Mouse (Mus musculus): Measurements from ENCODE around the gene Pprc1. TPM values are rescaled to one million over a fixed set of nuclear protein-coding genes. Genes with fewer than 3 reads are reported as not detected.

Pprc1 gene
- polyA plus RNA-seq (2015; fragmentation: Nextera tagmentation; extraction: Ambion mirVana): 37.8 and 42.6 TPM in 2 replicates

DNA sequence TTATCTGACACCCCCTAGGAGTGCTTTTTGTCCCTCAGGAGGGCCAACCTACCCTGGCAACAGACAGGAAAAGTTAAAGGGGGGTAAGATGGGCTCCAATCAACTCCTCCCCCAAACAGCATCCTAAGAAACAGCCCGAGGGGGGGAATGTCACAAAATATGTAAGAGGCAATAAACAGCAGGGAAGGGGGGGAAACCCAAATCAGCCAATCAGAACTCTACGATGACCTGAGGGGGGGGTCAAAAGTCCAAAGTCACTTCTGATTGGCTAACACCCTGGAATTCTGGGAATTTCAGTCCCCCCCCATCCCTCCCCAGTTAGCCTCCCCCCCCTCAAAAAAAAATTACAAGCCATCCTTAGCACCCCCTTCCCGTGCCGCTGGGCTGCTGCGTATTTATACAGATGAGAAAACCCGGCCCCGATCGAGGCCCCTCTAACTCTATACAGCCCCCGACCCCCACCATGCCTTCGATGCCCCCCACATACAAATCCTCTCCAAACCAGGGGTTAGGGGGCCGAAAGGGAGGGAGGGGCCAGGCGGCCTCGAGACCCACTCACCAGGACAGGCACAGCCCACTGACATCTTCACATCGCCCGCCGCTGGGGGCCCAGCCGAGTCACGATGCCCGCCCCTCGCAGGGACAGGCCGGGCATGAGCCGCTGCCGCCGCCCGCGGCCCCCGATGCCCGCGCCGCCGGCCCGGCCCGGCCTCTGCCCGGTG lies at the start of gene Pprc1:
Pprc1 (plus strand) TSS at position 616 of the 722 bp plus-strand sequence.
- WGBS: under 1% methylated on average over 33 of the region's 34 CpGs

GRCm38 (mm10) chr19:45997365-45997764 lies 47.3 kb upstream of the Pprc1 start:
- Histone ChIP-seq H3K9ac (peak overlapping the region; percentile 95), H3K27ac (peak overlapping the region; percentile 92; the same call in 1 of the 2 replicates), H3K4me1 (peaks cover 9% of the 10 kb centered on the region), H3K4me3 (peak overlapping the region; percentile 85), H3K27me3 (peaks cover 3% of the 10 kb centered on the region; the same call in 1 of the 2 replicates), H3K36me3 (peaks cover 7% of the 10 kb centered on the region), H3K4me2 (replicated peaks) (peak overlapping the region; percentile 69), H3K9me3 (no peaks in the 10 kb centered on the region)
- no peak for ATAC-seq (ENCODE audit: low FRiP score, low read depth)
- WGBS: 67% methylated on average over 5 of the region's 5 CpGs

More for the DNA sequence above, at the start of gene Pprc1:
- H3K4me1 ChIP-seq: peaks cover 60% of the 10 kb centered on the region
- H3K27ac ChIP-seq: peak within 1 kb of the TSS; percentile 99
- peak within 1 kb of the TSS; percentile 97 for H3K4me3 ChIP-seq
- H3K9ac ChIP-seq: peak within 1 kb of the TSS; percentile 98
- peak within 1 kb of the TSS; percentile 100 for H3K4me2 ChIP-seq (replicated peaks)
- H3K36me3 ChIP-seq: no peaks in the 10 kb centered on the region
- H3K27me3 ChIP-seq: no peaks in the 10 kb centered on the region
- peak; percentile 6; the same call in 1 of the 2 replicates for ATAC-seq (ENCODE audit: low FRiP score, low read depth)
- no peaks in the 10 kb centered on the region for H3K9me3 ChIP-seq

DNA sequence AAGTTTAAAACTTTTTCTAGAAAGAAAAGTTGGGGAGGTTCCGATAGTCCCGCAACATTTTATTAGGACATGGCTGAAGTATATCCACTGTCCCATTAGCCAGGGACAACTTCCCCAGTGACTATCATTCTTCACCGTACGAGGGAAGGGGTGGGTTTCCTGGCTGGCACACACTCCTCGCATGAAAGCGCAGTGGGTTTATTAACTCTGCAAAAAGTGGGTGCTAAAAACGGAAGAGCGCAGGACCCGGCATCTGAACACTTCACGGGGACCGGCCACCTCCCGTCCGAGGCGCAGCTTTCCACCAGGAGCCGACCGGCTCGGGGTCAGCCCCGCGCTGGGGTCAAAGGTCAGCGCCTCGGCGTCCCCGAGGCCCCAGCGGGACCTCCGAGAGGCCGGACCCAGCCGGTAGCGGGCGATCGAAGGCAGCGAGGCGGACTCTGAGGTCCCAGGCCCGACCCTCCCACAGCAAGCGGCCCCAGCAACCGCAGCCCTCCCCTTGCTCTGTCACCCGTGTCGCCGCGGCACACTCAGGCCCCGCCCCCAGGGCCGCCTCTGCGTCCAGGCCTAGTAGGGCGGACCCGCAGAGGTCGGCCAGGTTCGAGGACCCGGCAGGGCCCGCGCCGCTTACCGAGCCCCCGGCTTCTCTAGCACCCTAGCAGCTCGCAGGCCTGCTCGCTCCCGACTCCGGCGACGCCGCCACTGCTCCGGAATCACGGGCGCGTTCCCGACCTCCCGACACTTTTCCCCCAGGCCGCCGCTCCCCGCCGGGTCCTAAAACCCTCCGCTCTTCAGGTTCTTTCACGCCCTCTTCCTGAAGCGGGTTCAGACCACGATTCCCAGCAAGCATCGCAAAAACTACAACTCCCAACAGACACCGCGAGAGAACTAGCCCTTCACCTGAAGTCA lies 46.6 kb upstream of the Pprc1 start, which contains the start of gene Armh3:
Armh3 (minus strand) TSS at position 704 of the 909 bp plus-strand sequence.
- H3K9me3 ChIP-seq: no peaks in the 10 kb centered on the region
- peak; percentile 92 for ATAC-seq (ENCODE audit: low FRiP score, low read depth)
- H3K4me1 ChIP-seq: peaks cover 9% of the 10 kb centered on the region
- peak within 1 kb of the TSS; percentile 69 for H3K4me2 ChIP-seq (replicated peaks)
- H3K4me3 ChIP-seq: peak within 1 kb of the TSS; percentile 85
- peaks cover 3% of the 10 kb centered on the region; the same call in 1 of the 2 replicates for H3K27me3 ChIP-seq
- peak within 1 kb of the TSS; percentile 95 for H3K9ac ChIP-seq
- H3K36me3 ChIP-seq: peaks cover 7% of the 10 kb centered on the region
- 1% methylated on average over 76 of the region's 76 CpGs for WGBS
- H3K27ac ChIP-seq: peak within 1 kb of the TSS; percentile 92

DNA sequence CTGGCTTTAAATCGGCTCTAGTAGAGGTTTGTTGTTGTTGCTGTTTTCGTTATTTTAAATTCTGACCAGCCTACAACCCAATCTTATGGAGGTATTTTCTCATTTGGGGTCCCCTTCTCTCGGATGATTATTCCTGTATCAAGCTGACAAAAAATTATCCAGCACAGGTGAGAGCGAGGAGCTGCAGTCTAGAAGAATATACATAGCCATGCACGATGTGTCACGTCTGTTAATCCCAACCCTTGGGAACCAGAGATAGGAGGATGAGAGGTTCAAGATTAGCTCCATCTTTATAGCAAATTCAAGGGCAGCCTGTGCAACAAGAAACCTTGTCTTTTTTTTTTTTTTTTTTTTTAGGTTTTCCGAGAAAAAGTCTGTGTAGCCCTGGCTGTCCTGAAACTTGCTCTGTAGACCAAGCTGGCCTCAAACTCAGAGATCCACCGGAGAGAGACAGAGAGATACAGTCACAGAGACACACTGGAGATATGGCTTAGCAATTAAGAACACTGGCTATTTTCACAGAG lies 45.9 kb upstream of the Pprc1 start:
- Histone ChIP-seq H3K9me3 (no peaks in the 10 kb centered on the region), H3K4me1 (peaks cover 12% of the 10 kb centered on the region), H3K27me3 (peaks cover 3% of the 10 kb centered on the region; the same call in 1 of the 2 replicates), H3K36me3 (peaks cover 7% of the 10 kb centered on the region), H3K4me2 (replicated peaks) (peak overlapping the region; percentile 69), H3K9ac (no peak overlapping the region), H3K4me3 (peak overlapping the region; percentile 85), H3K27ac (no peak overlapping the region)
- no peak for ATAC-seq (ENCODE audit: low FRiP score, low read depth)
- 9% methylated on average over 8 of the region's 8 CpGs for WGBS

DNA sequence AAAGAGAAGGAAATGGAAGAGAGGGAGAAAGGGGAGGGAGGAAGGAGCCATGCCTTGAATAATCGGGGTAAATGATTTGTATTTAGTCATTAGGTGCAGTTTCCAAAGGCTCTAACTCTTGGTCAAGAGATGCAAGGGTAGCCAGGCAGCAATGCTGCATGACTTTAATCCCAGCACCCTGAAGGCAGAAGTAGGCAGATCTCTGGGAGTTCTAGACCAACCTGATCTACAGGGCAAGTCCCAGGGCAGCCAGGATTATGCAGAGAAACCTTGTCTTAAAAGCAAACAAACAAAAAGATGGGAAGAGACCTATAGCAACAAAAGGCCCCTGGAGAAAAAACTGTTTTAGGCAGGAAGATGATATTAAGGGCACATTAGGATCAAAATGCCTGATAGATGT lies 45.3 kb upstream of the Pprc1 start:
- no peak overlapping the region for H3K4me3 ChIP-seq
- WGBS: 61% methylated on average over 1 of the region's 1 CpGs
- peaks cover 3% of the 10 kb centered on the region; the same call in 1 of the 2 replicates for H3K27me3 ChIP-seq
- H3K4me2 ChIP-seq (replicated peaks): no peak overlapping the region
- H3K27ac ChIP-seq: no peak overlapping the region
- ATAC-seq (ENCODE audit: low FRiP score, low read depth): no peak
- H3K9me3 ChIP-seq: no peaks in the 10 kb centered on the region
- H3K36me3 ChIP-seq: peaks cover 7% of the 10 kb centered on the region
- H3K4me1 ChIP-seq: peaks cover 18% of the 10 kb centered on the region
- no peak overlapping the region for H3K9ac ChIP-seq

DNA sequence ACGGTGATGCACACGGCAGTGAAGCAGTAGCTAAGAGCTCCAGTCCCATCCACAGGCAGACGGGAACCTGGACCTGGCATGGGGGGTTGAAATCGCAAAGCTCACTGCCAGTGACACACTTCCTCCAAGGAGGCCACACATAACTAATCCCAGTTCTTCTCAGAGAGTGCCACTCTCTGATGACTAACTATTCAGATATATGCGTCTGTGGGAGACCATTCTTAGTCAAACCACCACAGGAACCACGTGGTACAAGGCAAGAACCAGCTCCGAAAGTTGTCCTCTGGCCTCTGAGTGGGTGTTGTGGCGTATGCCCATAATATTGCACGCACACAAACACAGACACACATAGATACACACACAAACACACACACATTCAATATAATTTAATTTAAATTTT lies 42.4 kb upstream of the Pprc1 start:
- Histone ChIP-seq H3K9me3 (no peaks in the 10 kb centered on the region), H3K4me3 (no peak overlapping the region), H3K27me3 (peaks cover 3% of the 10 kb centered on the region; the same call in 1 of the 2 replicates), H3K27ac (no peak overlapping the region), H3K4me1 (peaks cover 26% of the 10 kb centered on the region), H3K9ac (no peak overlapping the region), H3K36me3 (peaks cover 9% of the 10 kb centered on the region; the same call in 1 of the 2 replicates), H3K4me2 (replicated peaks) (no peak overlapping the region)
- no peak for ATAC-seq (ENCODE audit: low FRiP score, low read depth)
- WGBS: 82% methylated on average over 9 of the region's 9 CpGs

GRCm38 (mm10) chr19:46003371-46004226 lies 41.1 kb upstream of the Pprc1 start, which contains the start of gene Hps6:
TSS of gene Hps6 (plus strand) at chr19:46003508.
- Histone ChIP-seq H3K4me3 (peak within 1 kb of the TSS; percentile 73), H3K4me2 (replicated peaks) (peak within 1 kb of the TSS; percentile 98), H3K27me3 (peaks cover 3% of the 10 kb centered on the region; the same call in 1 of the 2 replicates), H3K9me3 (no peaks in the 10 kb centered on the region), H3K9ac (peak within 1 kb of the TSS; percentile 84), H3K4me1 (peaks cover 23% of the 10 kb centered on the region), H3K36me3 (peaks cover 15% of the 10 kb centered on the region), H3K27ac (no peak within 1 kb of the TSS)
- peak; percentile 73 for ATAC-seq (ENCODE audit: low FRiP score, low read depth)
- 1% methylated on average over 70 of the region's 70 CpGs for WGBS

DNA sequence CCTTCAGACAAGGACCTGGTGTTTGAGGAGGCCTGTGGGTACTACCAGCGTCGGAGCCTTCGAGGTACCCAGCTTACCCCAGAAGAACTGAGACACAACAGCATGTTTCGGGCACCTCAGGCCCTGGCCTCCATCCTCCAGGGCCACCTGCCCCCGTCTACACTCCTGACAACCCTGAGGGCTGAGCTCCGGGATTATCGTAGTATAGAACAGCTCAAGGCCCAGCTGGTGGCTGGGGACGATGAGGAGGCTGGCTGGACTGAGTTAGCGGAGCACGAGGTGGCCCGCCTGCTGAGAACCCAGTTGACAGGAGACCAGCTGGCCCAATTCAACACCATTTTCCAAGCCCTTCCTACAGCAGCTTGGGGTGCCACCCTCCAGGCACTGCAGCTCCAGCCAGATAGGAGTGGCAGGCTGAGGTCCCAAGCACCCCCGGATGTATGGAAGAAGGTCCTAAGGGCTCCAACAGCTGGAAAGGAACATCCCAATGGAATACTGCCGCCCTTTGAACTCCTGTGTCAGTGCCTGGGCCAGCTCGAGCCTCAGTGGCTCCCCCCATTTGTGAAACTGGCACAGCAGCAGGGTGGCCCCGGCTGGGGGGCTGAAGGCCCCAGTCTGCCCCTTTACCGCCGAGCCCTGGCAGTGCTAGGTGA lies 39.7 kb upstream of the Pprc1 start:
- Histone ChIP-seq H3K27ac (no peak overlapping the region), H3K9ac (no peak overlapping the region), H3K4me3 (0 out of 2 replicates have a peak overlapping the region, but pooled peaks have one; percentile 73), H3K4me2 (replicated peaks) (peak overlapping the region; percentile 98; the same call in 1 of the 2 replicates), H3K36me3 (peaks cover 15% of the 10 kb centered on the region), H3K27me3 (peaks cover 3% of the 10 kb centered on the region; the same call in 1 of the 2 replicates), H3K4me1 (peaks cover 23% of the 10 kb centered on the region), H3K9me3 (no peaks in the 10 kb centered on the region)
- no peak for ATAC-seq (ENCODE audit: low FRiP score, low read depth)
- 79% methylated on average over 17 of the region's 17 CpGs for WGBS

DNA sequence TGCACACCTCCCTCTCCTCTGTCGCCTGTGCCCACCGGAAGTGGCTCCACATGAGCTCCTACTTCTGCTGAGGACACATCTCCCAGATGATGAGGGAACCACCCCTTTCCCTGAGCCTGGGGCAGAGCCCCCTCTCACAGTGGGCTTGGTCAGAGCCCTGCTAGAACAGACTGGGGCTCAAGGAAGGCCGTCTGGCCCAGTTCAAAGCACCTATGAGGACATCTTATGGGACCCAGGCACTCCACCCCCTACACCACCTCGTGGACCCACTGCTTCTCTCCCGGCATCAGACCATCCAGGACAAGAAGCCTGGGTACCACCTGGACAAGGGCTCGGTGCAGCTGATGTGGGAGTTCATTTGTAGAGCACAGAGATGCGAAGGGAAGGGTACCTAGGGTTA lies 39.0 kb upstream of the Pprc1 start:
- no peak overlapping the region for H3K4me2 ChIP-seq (replicated peaks)
- no peak overlapping the region for H3K27ac ChIP-seq
- H3K36me3 ChIP-seq: peaks cover 15% of the 10 kb centered on the region
- H3K9me3 ChIP-seq: no peaks in the 10 kb centered on the region
- ATAC-seq (ENCODE audit: low FRiP score, low read depth): no peak
- peaks cover 3% of the 10 kb centered on the region; the same call in 1 of the 2 replicates for H3K27me3 ChIP-seq
- H3K9ac ChIP-seq: 0 out of 2 replicates have a peak overlapping the region, but pooled peaks have one; percentile 27
- WGBS: 80% methylated on average over 7 of the region's 7 CpGs
- no peak overlapping the region for H3K4me3 ChIP-seq
- peaks cover 23% of the 10 kb centered on the region for H3K4me1 ChIP-seq

GRCm38 (mm10) chr19:46014572-46015178 lies 30.0 kb upstream of the Pprc1 start:
- 42% methylated on average over 12 of the region's 12 CpGs for WGBS
- H3K4me1 ChIP-seq: no peaks in the 10 kb centered on the region
- no peak overlapping the region for H3K27ac ChIP-seq
- ATAC-seq (ENCODE audit: low FRiP score, low read depth): peak; percentile 72; the same call in 1 of the 2 replicates
- H3K4me3 ChIP-seq: no peak overlapping the region
- no peaks in the 10 kb centered on the region for H3K36me3 ChIP-seq
- H3K27me3 ChIP-seq: no peaks in the 10 kb centered on the region
- no peak overlapping the region for H3K4me2 ChIP-seq (replicated peaks)
- 0 out of 2 replicates have a peak, but pooled peaks cover 4% of the 10 kb centered on the region for H3K9me3 ChIP-seq
- no peak overlapping the region for H3K9ac ChIP-seq
